Comparison of ENCODE assay signal across 8 mouse cellular contexts in genomic region chr9:20951966-20952519, GRCm38 (mm10). TPM values are rescaled to one million over a fixed set of nuclear protein-coding genes. Genes with fewer than 3 reads are reported as not detected.
DNase-seq lines count a peak whose midpoint lies in the region; ATAC-seq and TF ChIP-seq lines count a peak whose summit lies in the region.

No protein-coding gene starts in this region.

- no peaks in the 10 kb centered on the region for H3K27me3 ChIP-seq in heart, embryonic 12.5 days (replicated peaks)
- no peaks in the 10 kb centered on the region for H3K27me3 ChIP-seq in ES-Bruce4 (ENCODE audit: control insufficient read depth, insufficient read depth, low read length, poor library complexity, severe bottlenecking)
- no peaks in the 10 kb centered on the region for H3K27me3 ChIP-seq in forebrain, embryonic 11.5 days (ENCODE audit: control insufficient read depth, insufficient read depth, low read length)
- H3K27me3 ChIP-seq in liver, postnatal 0 days (ENCODE audit: insufficient read depth, low read length): no peaks in the 10 kb centered on the region

- TF ChIP-seq CTCF in ES-Bruce4 (IDR thresholded peaks at IDR 0.05; ENCODE audit: low read depth, low read length): no peak
- no peak for TF ChIP-seq CTCF in liver, postnatal 0 days (IDR thresholded peaks at IDR 0.05; ENCODE audit: low read depth)

- peak overlapping the region; percentile 92 for H3K27ac ChIP-seq in heart, embryonic 12.5 days (ENCODE audit: poor library complexity, severe bottlenecking)
- H3K27ac ChIP-seq in ES-Bruce4 (ENCODE audit: insufficient read depth, low read length): peak overlapping the region; percentile 28
- peak overlapping the region; percentile 85 for H3K27ac ChIP-seq in forebrain, embryonic 11.5 days (ENCODE audit: low read depth, low read length)
- H3K27ac ChIP-seq in liver, postnatal 0 days (ENCODE audit: low read depth): peak overlapping the region; percentile 83

- no peaks in the 10 kb centered on the region for H3K9me3 ChIP-seq in heart, embryonic 12.5 days (replicated peaks)
- no peaks in the 10 kb centered on the region for H3K9me3 ChIP-seq in ES-Bruce4 (replicated peaks; ENCODE audit: control insufficient read depth, insufficient read depth, low read length, poor library complexity, severe bottlenecking)
- no peaks in the 10 kb centered on the region for H3K9me3 ChIP-seq in forebrain, embryonic 11.5 days (ENCODE audit: control insufficient read depth, low read length)
- no peaks in the 10 kb centered on the region for H3K9me3 ChIP-seq in liver, postnatal 0 days (ENCODE audit: low read length)

- peak overlapping the region; percentile 98 for H3K9ac ChIP-seq in heart, embryonic 12.5 days
- peak overlapping the region; percentile 93 for H3K9ac ChIP-seq in ES-Bruce4 (ENCODE audit: low read depth, poor library complexity, severe bottlenecking)
- peak overlapping the region; percentile 79 for H3K9ac ChIP-seq in forebrain, embryonic 11.5 days (ENCODE audit: low read length)
- peak overlapping the region; percentile 91 for H3K9ac ChIP-seq in liver, postnatal 0 days (replicated peaks)

- no peak; the same call in 1 of the 2 replicates for ATAC-seq in heart, embryonic 12.5 days (ENCODE audit: insufficient number of reproducible peaks, low FRiP score)
- ATAC-seq in forebrain, embryonic 11.5 days (replicated peaks; ENCODE audit: low FRiP score): peak; percentile 77
- peak; percentile 14 for ATAC-seq in liver, postnatal 0 days
- ATAC-seq in CD4-positive, CD25-positive, alpha-beta regulatory T cell, adult 4 months: no peak

- no peak for DNase-seq in heart, adult 9 months (ENCODE audit: low spot score in 2 of 2)
- DNase-seq in forebrain, embryonic 11.5 days (ENCODE audit: low spot score): no peak
- no peak for DNase-seq in liver, postnatal 0 days
- DNase-seq in cerebellum, adult 8-10 months: no peak
- no peak for DNase-seq in kidney, postnatal 14 days

- H3K4me1 ChIP-seq in heart, embryonic 12.5 days (replicated peaks): peaks cover 23% of the 10 kb centered on the region
- H3K4me1 ChIP-seq in ES-Bruce4 (ENCODE audit: control insufficient read depth, insufficient read depth, low read length): no peaks in the 10 kb centered on the region
- peaks cover 7% of the 10 kb centered on the region for H3K4me1 ChIP-seq in forebrain, embryonic 11.5 days (replicated peaks; ENCODE audit: control insufficient read depth, insufficient read depth, low read length)
- peaks cover 6% of the 10 kb centered on the region; the same call in 1 of the 2 replicates for H3K4me1 ChIP-seq in liver, postnatal 0 days (ENCODE audit: insufficient read depth)

- TF ChIP-seq EP300 in ES-Bruce4 (IDR thresholded peaks at IDR 0.05; ENCODE audit: insufficient read depth, low read depth, low read length): no peak
- no peak for TF ChIP-seq EP300 in liver, postnatal 0 days (IDR thresholded peaks at IDR 0.05; ENCODE audit: low read depth)

- H3K4me2 ChIP-seq in heart, embryonic 12.5 days: peak overlapping the region; percentile 94
- H3K4me2 ChIP-seq in forebrain, embryonic 11.5 days (ENCODE audit: low read depth, low read length, severe bottlenecking): peak overlapping the region; percentile 83
- peak overlapping the region; percentile 96 for H3K4me2 ChIP-seq in liver, postnatal 0 days (ENCODE audit: low read depth, low read length)

- TF ChIP-seq POLR2A in ES-Bruce4 (IDR thresholded peaks at IDR 0.05; ENCODE audit: insufficient read depth, low read length): no peak

- H3K36me3 ChIP-seq in heart, embryonic 12.5 days: no peaks in the 10 kb centered on the region; the same call in 1 of the 2 replicates
- no peaks in the 10 kb centered on the region for H3K36me3 ChIP-seq in ES-Bruce4 (ENCODE audit: control insufficient read depth, insufficient read depth, low read length, poor library complexity, severe bottlenecking)
- no peaks in the 10 kb centered on the region for H3K36me3 ChIP-seq in forebrain, embryonic 11.5 days (ENCODE audit: control insufficient read depth, insufficient read depth, low read length)
- no peaks in the 10 kb centered on the region for H3K36me3 ChIP-seq in liver, postnatal 0 days (replicated peaks; ENCODE audit: insufficient read depth, low read length)

- H3K4me3 ChIP-seq in heart, embryonic 12.5 days: peak overlapping the region; percentile 84
- peak overlapping the region; percentile 82 for H3K4me3 ChIP-seq in ES-Bruce4 (ENCODE audit: low read depth, low read length)
- peak overlapping the region; percentile 90 for H3K4me3 ChIP-seq in forebrain, embryonic 11.5 days (ENCODE audit: low read depth, low read length)
- peak overlapping the region; percentile 94 for H3K4me3 ChIP-seq in liver, postnatal 0 days (ENCODE audit: low read depth, low read length)

- under 1% methylated on average over 17 of the region's 17 CpGs for WGBS in heart, embryonic 12.5 days
- WGBS in forebrain, embryonic 11.5 days: under 1% methylated on average over 16 of the region's 17 CpGs
- 0% methylated on average over 15 of the region's 17 CpGs for WGBS in liver, postnatal 0 days (ENCODE audit: insufficient replicate concordance)

RNA-seq across cellular contexts. Expression of gene Dnmt1, which starts 7.6 kb away (rescaled TPM):
- 86.6 and 86.8 TPM in 2 replicates for polyA plus RNA-seq in heart, embryonic 12.5 days (2016; fragmentation: Nextera tagmentation; extraction: Ambion mirVana)
- polyA plus RNA-seq in ES-Bruce4 (2011; ENCODE audit: insufficient read depth, insufficient read length, low read depth, missing spikeins): 115 and 120 TPM in 2 replicates
- 93.4 and 94.8 TPM in 2 replicates for polyA plus RNA-seq in forebrain, embryonic 11.5 days (2014; fragmentation: Nextera tagmentation; extraction: Ambion mirVana)
- 20.3 and 24.5 TPM in 2 replicates for polyA plus RNA-seq in liver, postnatal 0 days (2015; fragmentation: Nextera tagmentation; extraction: Ambion mirVana)
- 10 to 100 TPM; 43.0 to 75.2 TPM for polyA plus RNA-seq in CD4-positive, CD25-positive, alpha-beta regulatory T cell, adult 4 months (2017; shearing (Covaris generic))

RNA-seq across cellular contexts. Expression of gene S1pr2, which starts 24.5 kb away (rescaled TPM):
- 22.5 and 25.9 TPM in 2 replicates for polyA plus RNA-seq in heart, embryonic 12.5 days (2016; fragmentation: Nextera tagmentation; extraction: Ambion mirVana)
- 14.1 and 19.9 TPM in 2 replicates for polyA plus RNA-seq in ES-Bruce4 (2011; ENCODE audit: insufficient read depth, insufficient read length, low read depth, missing spikeins)
- 22.1 TPM in 2 replicates for polyA plus RNA-seq in forebrain, embryonic 11.5 days (2014; fragmentation: Nextera tagmentation; extraction: Ambion mirVana)
- polyA plus RNA-seq in liver, postnatal 0 days (2015; fragmentation: Nextera tagmentation; extraction: Ambion mirVana): 2.4 and 3.1 TPM in 2 replicates
- polyA plus RNA-seq in CD4-positive, CD25-positive, alpha-beta regulatory T cell, adult 4 months (2017; shearing (Covaris generic)): 1 to 10 TPM; 3.2 to 5.6 TPM

RNA-seq across cellular contexts. Expression of gene Mrpl4, which starts 50.5 kb away (rescaled TPM):
- polyA plus RNA-seq in heart, embryonic 12.5 days (2016; fragmentation: Nextera tagmentation; extraction: Ambion mirVana): 123 and 126 TPM in 2 replicates
- polyA plus RNA-seq in ES-Bruce4 (2011; ENCODE audit: insufficient read depth, insufficient read length, low read depth, missing spikeins): 45.1 and 50.9 TPM in 2 replicates
- 119 and 130 TPM in 2 replicates for polyA plus RNA-seq in forebrain, embryonic 11.5 days (2014; fragmentation: Nextera tagmentation; extraction: Ambion mirVana)
- polyA plus RNA-seq in liver, postnatal 0 days (2015; fragmentation: Nextera tagmentation; extraction: Ambion mirVana): 54.6 and 55.0 TPM in 2 replicates
- 100 to 1,000 TPM in 1 of 2 experiments, 10 to 100 TPM in 1; 94.9 to 122 TPM for polyA plus RNA-seq in CD4-positive, CD25-positive, alpha-beta regulatory T cell, adult 4 months (2017; shearing (Covaris generic))

RNA-seq across cellular contexts. Expression of gene Eif3g, which starts 53.6 kb away (rescaled TPM):
- polyA plus RNA-seq in heart, embryonic 12.5 days (2016; fragmentation: Nextera tagmentation; extraction: Ambion mirVana): 215 and 236 TPM in 2 replicates
- polyA plus RNA-seq in ES-Bruce4 (2011; ENCODE audit: insufficient read depth, insufficient read length, low read depth, missing spikeins): 206 and 216 TPM in 2 replicates
- polyA plus RNA-seq in forebrain, embryonic 11.5 days (2014; fragmentation: Nextera tagmentation; extraction: Ambion mirVana): 334 and 367 TPM in 2 replicates
- polyA plus RNA-seq in liver, postnatal 0 days (2015; fragmentation: Nextera tagmentation; extraction: Ambion mirVana): 128 and 129 TPM in 2 replicates
- polyA plus RNA-seq in CD4-positive, CD25-positive, alpha-beta regulatory T cell, adult 4 months (2017; shearing (Covaris generic)): 100 to 1,000 TPM; 200 to 213 TPM

Comparison
In these comparisons a context has a peak if more than half of its experiments do, and no peak if none do; other contexts are left out.
1. ATAC-seq: peak in forebrain, embryonic 11.5 days (single experiment) and liver, postnatal 0 days (single experiment); none in heart, embryonic 12.5 days (single experiment) and CD4-positive, CD25-positive, alpha-beta regulatory T cell, adult 4 months (single experiment).
2. H3K27ac ChIP-seq: peak in every context shown above with its lines; median percentile 92 in heart, embryonic 12.5 days; 85 in forebrain, embryonic 11.5 days; 83 in liver, postnatal 0 days; 28 in ES-Bruce4.
3. Peak in every context shown above with its lines, with median percentiles within 50 percentile points of each other: H3K4me2 ChIP-seq, H3K4me3 ChIP-seq and H3K9ac ChIP-seq.